Mouse (Mus musculus) G1E (cell line): ENCODE results near the gene Hook2. TPM values are rescaled to one million over a fixed set of nuclear protein-coding genes. Genes with fewer than 3 reads are reported as not detected.

Experiments
- ATAC-seq: 2 replicates; pipeline ENCODE4 v1.8.0; 2016; ENCODE audit warnings: mild to moderate bottlenecking; ENCODE audit not compliant: insufficient number of reproducible peaks, poor library complexity, low FRiP score, severe bottlenecking; ENCODE audit errors: extremely low read depth
- DNase-seq: peaks from one replicate; pipeline ENCODE4 v3.0.0; 2012; ENCODE audit warnings: low spot score
- H3K27me3 ChIP-seq: 2 replicates; pipeline ENCODE4 v1.6.1; 2012; ENCODE audit warnings: mild to moderate bottlenecking, low read length, inconsistent platforms; ENCODE audit not compliant: insufficient read depth
- H3K36me3 ChIP-seq: replicated peaks from 2 replicates; pipeline ENCODE3; 2012; ENCODE audit warnings: mild to moderate bottlenecking, inconsistent platforms
- H3K4me1 ChIP-seq: 2 replicates; pipeline ENCODE4 v1.6.1; 2012; ENCODE audit warnings: low read depth, low read length, inconsistent platforms, mixed read lengths; ENCODE audit not compliant: insufficient read depth
- H3K4me3 ChIP-seq: 2 replicates; pipeline ENCODE4 v1.5.1; 2012; ENCODE audit warnings: low read depth, mild to moderate bottlenecking, inconsistent platforms, low read length, moderate library complexity, mixed read lengths
- H3K9me3 ChIP-seq: replicated peaks from 2 replicates; pipeline ENCODE4 v1.6.1; 2012; ENCODE audit warnings: inconsistent platforms
- CTCF ChIP-seq: IDR thresholded peaks from 2 replicates; pipeline ENCODE4 v1.5.1; 2012; ENCODE audit warnings: low read depth, low read length, inconsistent platforms, mixed read lengths
- GATA1 ChIP-seq: IDR thresholded peaks from 2 replicates; pipeline ENCODE4 v1.6.1; 2012; ENCODE audit warnings: borderline replicate concordance, low read length, inconsistent platforms, mixed read lengths
- GATA2 ChIP-seq: IDR thresholded peaks from 2 replicates; pipeline ENCODE4 v1.6.1; 2012; ENCODE audit warnings: low read depth, low read length, inconsistent platforms, borderline replicate concordance
- POLR2AphosphoS5 ChIP-seq: IDR thresholded peaks from 2 replicates; pipeline ENCODE4 v1.6.1; 2012; ENCODE audit warnings: low read depth, low read length, inconsistent platforms; ENCODE audit not compliant: insufficient replicate concordance
- TAL1 ChIP-seq: conservative IDR thresholded peaks from 2 replicates; pipeline ENCODE4 v1.6.1; 2012; ENCODE audit warnings: low read depth, low read length, inconsistent platforms, mixed read lengths
- polyA plus RNA-seq: library from polyadenylated mRNA; stranded (reverse); fragments of >175 nt; gene quantifications from 2 replicates; pipeline ENCODE4 v1.2.3, GENCODE M21; 2012
- total RNA-seq, 2 experiments: library from RNA; stranded (forward) in 1 of 2; stranded (reverse) in 1 of 2; fragments of 200-1000 nt in 1 of 2; fragments of >200 nt in 1 of 2; fragmentation: Nextera tagmentation in 1 of 2; gene quantifications; 2 replicates each; pipeline ENCODE4 v1.2.3; 2014 to 2017

Hook2 gene
- total and polyA plus RNA-seq, 3 experiments, result 3.4 to 12.2 (median 8.2) TPM

- ATAC-seq (no peak), DNase-seq (no peak)
- H3K36me3 ChIP-seq, result peaks cover 49% of the 10 kb centered on the region
- TF ChIP-seq CTCF, result no peak
- peak; percentile 8; the same call in 1 of the 2 replicates for TF ChIP-seq POLR2AphosphoS5
- H3K27me3 ChIP-seq, result no peaks in the 10 kb centered on the region
- H3K4me3 ChIP-seq, result peak overlapping the region; percentile 78
- peaks cover 87% of the 10 kb centered on the region for H3K4me1 ChIP-seq
- no peaks in the 10 kb centered on the region for H3K9me3 ChIP-seq
These were observed 20.1 kb upstream of the Hook2 start for GRCm38 (mm10) chr8:84970135-84970790.

DNA sequence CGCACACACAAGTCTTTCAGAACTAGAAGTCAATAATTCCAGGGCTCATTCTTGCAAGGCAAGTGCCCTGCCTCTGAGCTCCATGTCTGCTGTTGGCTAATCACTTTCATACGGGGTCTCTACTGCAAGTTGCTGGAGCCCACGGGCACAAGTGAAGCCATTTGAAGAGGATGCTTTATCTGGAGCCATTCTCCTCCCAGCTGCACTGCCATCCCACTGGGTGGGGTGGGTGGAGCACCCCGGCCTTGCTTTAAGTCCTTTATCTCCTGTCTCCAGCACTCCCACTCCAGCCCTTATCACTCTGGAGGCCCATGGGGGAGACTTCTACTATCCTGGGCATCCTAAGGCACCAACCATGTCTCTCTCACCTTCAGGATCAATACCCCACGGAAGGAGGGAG, 19.5 kb upstream of the Hook2 start:
- ATAC-seq, result peak; percentile 72
- H3K4me1 ChIP-seq, result peaks cover 89% of the 10 kb centered on the region
- DNase-seq, result peak; percentile 79
- H3K9me3 ChIP-seq, result no peaks in the 10 kb centered on the region
- peaks cover 49% of the 10 kb centered on the region for H3K36me3 ChIP-seq
- TF ChIP-seq TAL1 (peak; percentile 86), GATA1 (no peak), GATA2 (no peak), POLR2AphosphoS5 (no peak)
- no peaks in the 10 kb centered on the region for H3K27me3 ChIP-seq
- peak overlapping the region; percentile 78 for H3K4me3 ChIP-seq

DNA sequence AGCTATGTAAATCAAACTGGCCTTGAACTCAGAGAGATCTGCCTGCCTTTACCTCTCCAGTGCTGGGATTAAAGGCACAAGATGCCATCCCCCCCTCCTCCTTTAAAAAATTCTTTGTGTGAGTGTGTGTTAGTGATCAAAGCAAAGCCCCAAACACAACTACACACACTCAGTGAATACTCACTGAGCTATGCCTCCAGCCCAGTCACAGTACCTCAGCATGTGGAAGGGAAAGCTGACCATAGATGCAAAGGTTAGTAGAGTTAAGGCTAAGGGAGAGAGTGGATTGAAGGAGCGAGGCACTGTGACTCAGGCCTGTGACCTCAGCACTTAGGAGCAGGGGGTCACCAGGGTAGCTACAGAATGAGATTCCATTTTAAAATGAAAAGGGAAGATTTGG, 17.3 kb upstream of the Hook2 start:
- DNase-seq (no peak), ATAC-seq (no peak)
- TF ChIP-seq GATA2, result no peak
- TF ChIP-seq POLR2AphosphoS5, result no peak
- TF ChIP-seq GATA1, result no peak
- TF ChIP-seq CTCF, result no peak
- no peak for TF ChIP-seq TAL1
- Histone ChIP-seq H3K9me3 (no peaks in the 10 kb centered on the region), H3K4me3 (no peak overlapping the region), H3K4me1 (peaks cover 82% of the 10 kb centered on the region), H3K27me3 (no peaks in the 10 kb centered on the region), H3K36me3 (peaks cover 42% of the 10 kb centered on the region)

DNA sequence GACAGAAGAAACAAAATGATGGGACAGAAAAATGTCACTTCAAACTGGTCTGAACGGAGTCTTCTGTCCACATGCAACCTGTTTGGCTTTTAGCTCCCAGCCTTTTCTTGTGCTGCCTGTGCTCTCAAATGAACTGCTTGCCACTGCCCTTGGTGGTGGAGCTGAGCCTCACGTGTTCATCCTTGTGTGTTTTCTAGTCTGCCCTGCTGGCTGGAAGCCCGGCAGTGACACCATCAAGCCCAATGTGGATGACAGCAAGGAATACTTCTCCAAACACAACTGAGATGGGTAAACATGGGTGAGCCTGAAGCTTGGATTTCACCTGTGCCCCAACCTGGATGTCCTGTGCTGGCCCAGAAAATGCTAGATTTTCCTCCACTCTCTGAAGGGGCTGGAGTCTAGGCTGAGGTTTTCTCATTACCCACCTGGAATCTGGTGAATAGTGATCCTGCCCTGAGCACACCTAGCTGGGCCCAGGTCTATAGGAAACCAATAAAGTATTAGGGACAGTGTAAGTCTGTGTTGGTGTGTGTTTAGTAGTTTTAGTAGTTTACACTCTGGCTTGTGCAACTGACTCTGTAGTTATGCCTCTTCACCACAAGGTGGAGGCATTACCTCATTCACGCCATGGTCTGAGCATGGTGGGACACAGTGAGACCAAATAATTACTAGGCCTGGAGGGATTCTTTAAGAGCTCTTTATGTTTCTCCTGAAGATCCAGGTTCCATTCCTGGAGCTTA, 16.4 kb upstream of the Hook2 start:
- Histone ChIP-seq H3K36me3 (peaks cover 42% of the 10 kb centered on the region), H3K9me3 (no peaks in the 10 kb centered on the region), H3K4me1 (peaks cover 82% of the 10 kb centered on the region), H3K4me3 (peak overlapping the region; percentile 34; the same call in 1 of the 2 replicates), H3K27me3 (no peaks in the 10 kb centered on the region)
- no peak for ATAC-seq
- DNase-seq, result peak; percentile 20
- TF ChIP-seq POLR2AphosphoS5 (no peak; the same call in 1 of the 2 replicates), GATA1 (no peak), CTCF (peak; percentile 77), TAL1 (no peak), GATA2 (no peak)

DNA sequence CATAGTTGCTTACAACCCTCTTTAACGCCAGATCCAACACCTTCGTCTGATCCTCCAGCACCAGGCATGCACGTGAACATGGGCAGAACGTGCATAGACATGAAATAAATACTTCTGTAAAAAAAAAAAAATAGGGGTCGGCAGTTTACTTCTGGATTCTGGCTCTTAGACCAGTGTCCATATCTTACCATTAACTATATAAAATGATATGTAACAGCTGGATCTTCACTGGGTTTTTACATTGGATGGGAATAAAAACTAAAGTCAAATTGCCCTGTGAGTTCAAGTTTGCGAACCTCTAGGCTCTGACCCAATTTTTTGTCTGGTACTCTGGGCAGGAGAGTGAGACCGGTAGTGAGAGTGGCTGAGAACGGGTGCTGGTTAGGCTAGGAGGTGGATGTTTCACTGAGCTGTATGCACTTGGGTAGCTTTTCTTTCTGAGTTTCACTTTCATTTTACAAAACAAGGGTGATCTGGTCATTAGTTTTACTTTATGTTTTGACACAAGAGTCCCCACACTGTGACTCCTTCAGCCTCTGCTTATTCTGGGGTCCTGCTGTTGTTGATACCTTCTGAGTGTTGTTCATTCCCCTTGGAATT, 15.8 kb upstream of the Hook2 start:
- DNase-seq, result peak; percentile 12
- peaks cover 84% of the 10 kb centered on the region for H3K4me1 ChIP-seq
- no peaks in the 10 kb centered on the region for H3K9me3 ChIP-seq
- ATAC-seq, result no peak
- H3K36me3 ChIP-seq, result peaks cover 42% of the 10 kb centered on the region
- H3K4me3 ChIP-seq, result peak overlapping the region; percentile 44; the same call in 1 of the 2 replicates
- TF ChIP-seq TAL1 (no peak), POLR2AphosphoS5 (no peak; the same call in 1 of the 2 replicates), GATA2 (no peak), GATA1 (no peak), CTCF (no peak)
- no peaks in the 10 kb centered on the region for H3K27me3 ChIP-seq

DNA sequence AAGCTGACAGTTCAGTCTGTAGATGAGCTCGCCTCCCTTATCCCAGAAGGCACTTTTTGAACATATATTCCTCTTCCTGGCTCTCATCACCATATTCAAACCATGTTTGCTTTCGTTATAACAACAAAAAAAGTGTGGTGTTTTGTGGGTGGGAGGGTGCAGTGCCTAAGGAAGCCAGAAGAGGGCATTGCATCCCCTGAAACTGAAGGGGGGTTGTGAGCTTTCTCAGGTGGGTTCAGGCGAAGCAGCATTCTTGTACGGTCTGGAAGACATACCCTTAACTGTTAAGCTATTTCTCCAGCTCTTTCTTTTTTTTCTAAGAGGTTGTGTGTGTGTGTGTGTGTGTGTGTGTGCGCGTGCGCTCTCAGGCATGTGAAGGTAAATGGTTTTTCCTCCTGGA, 15.0 kb upstream of the Hook2 start:
- ATAC-seq, result no peak
- H3K27me3 ChIP-seq, result no peaks in the 10 kb centered on the region
- H3K36me3 ChIP-seq, result peaks cover 39% of the 10 kb centered on the region
- peak; percentile 93 for TF ChIP-seq CTCF
- no peak for TF ChIP-seq GATA2
- DNase-seq, result peak; percentile 34
- peak overlapping the region; percentile 87; the same call in 1 of the 2 replicates for H3K4me3 ChIP-seq
- peaks cover 84% of the 10 kb centered on the region for H3K4me1 ChIP-seq
- no peaks in the 10 kb centered on the region for H3K9me3 ChIP-seq
